Mouse (Mus musculus) thymus, adult 2 months (tissue): ENCODE measurements around the gene Sohlh2.

ENCODE experiments used
- CTCF ChIP-seq: fragments of 200-500 bp; IDR thresholded peaks from 2 replicates; pipeline ENCODE4 v1.5.1; 2012; ENCODE audit warnings: mild to moderate bottlenecking, control low read depth, low read length, moderate library complexity, borderline replicate concordance; ENCODE audit not compliant: control insufficient read depth, poor library complexity, insufficient read depth; ENCODE audit errors: extremely low read depth
- POLR2A ChIP-seq: fragments of 200-500 bp; IDR thresholded peaks from 2 replicates; pipeline ENCODE4 v1.6.1; 2012; ENCODE audit warnings: mild to moderate bottlenecking, low read length, control low read depth, moderate library complexity; ENCODE audit not compliant: control insufficient read depth, poor library complexity, insufficient read depth; ENCODE audit errors: extremely low read depth

GRCm38 (mm10) chr3:55141401-55141800 is 40.4 kb upstream of the Sohlh2 start:
- TF ChIP-seq CTCF (no peak), POLR2A (no peak)
